Mouse (Mus musculus) neural tube, embryonic 14.5 days (tissue): ENCODE data around the gene Ptbp1. TPM values are rescaled to one million over a fixed set of nuclear protein-coding genes. Genes with fewer than 3 reads are reported as not detected.
"Not testable (repeated sequence)": the region's sequence is repeated elsewhere in the genome, so short reads cannot be mapped to it uniquely, and the experiment has no call there.

ENCODE experiments used
- ATAC-seq: fragments of 200-750 bp; cut with Nextera tagmentation; 2 replicates; pipeline ENCODE4 v1.8.0; 2017; ENCODE audit warnings: low read depth, mild to moderate bottlenecking, moderate TSS enrichment, moderate library complexity
- H3K27ac ChIP-seq: fragments of 300-500 bp; sonication (generic); 2 replicates; pipeline ENCODE4 v1.5.1; 2014; ENCODE audit warnings: low read depth, mild to moderate bottlenecking, control low read depth, low read length, moderate library complexity, mixed read lengths
- H3K27me3 ChIP-seq: fragments of 300-500 bp; sonication (generic); 2 replicates; pipeline ENCODE4 v1.6.1; 2014; ENCODE audit warnings: low read length; ENCODE audit not compliant: control insufficient read depth, insufficient read depth
- H3K36me3 ChIP-seq: fragments of 300-500 bp; sonication (generic); 2 replicates; pipeline ENCODE4 v1.6.1; 2014; ENCODE audit warnings: low read length, mixed read lengths; ENCODE audit not compliant: control insufficient read depth, insufficient read depth
- H3K4me1 ChIP-seq: fragments of 300-500 bp; sonication (generic); 2 replicates; pipeline ENCODE4 v1.6.1; 2014; ENCODE audit warnings: low read length; ENCODE audit not compliant: control insufficient read depth, insufficient read depth
- H3K4me2 ChIP-seq: fragments of 300-500 bp; sonication (generic); 2 replicates; pipeline ENCODE4 v1.6.1; 2014; ENCODE audit warnings: mild to moderate bottlenecking, low read depth, low read length, control low read depth
- H3K4me3 ChIP-seq: fragments of 300-500 bp; sonication (generic); 2 replicates; pipeline ENCODE4 v1.5.1; 2014; ENCODE audit warnings: low read depth, low read length, control low read depth, mixed read lengths
- H3K9ac ChIP-seq: fragments of 300-500 bp; sonication (generic); replicated peaks from 2 replicates; pipeline ENCODE4 v1.6.1; 2014; ENCODE audit warnings: low read depth, mild to moderate bottlenecking, control low read depth, low read length, mixed read lengths
- H3K9me3 ChIP-seq: fragments of 300-500 bp; sonication (generic); 2 replicates; pipeline ENCODE4 v1.6.1; 2016; ENCODE audit warnings: low read length; ENCODE audit not compliant: control insufficient read depth
- WGBS: fragments of 180-500 bp; shearing (Covaris S2); extraction: QIAGEN DNeasy Blood & Tissue Kit; methylation state at CpG from one replicate; pipeline ENCODE4 v1.1.7; 2014; 5-methylcytosine and 5-hydroxymethylcytosine counted together
- polyA plus RNA-seq: library from polyadenylated mRNA; unstranded; fragments of >200 nt; fragmentation: Nextera tagmentation; extraction: Ambion mirVana; gene quantifications from 2 replicates; pipeline ENCODE4 v1.2.1, GENCODE M21; 2014

Ptbp1 gene
- polyA plus RNA-seq, 1 experiment from 2014 or later = 36.9 TPM

- ATAC-seq = no peak
- H3K36me3 ChIP-seq = no peaks in the 10 kb centered on the region
- H3K4me3 ChIP-seq = no peak overlapping the region
- no peaks in the 10 kb centered on the region for H3K27me3 ChIP-seq
- peaks cover 5% of the 10 kb centered on the region; the same call in 1 of the 2 replicates for H3K4me1 ChIP-seq
- no peak overlapping the region for H3K27ac ChIP-seq
- H3K9ac ChIP-seq = no peak overlapping the region
- no peaks in the 10 kb centered on the region for H3K9me3 ChIP-seq
- 41% methylated on average over 3 of the region's 3 CpGs for WGBS
- H3K4me2 ChIP-seq = no peak overlapping the region
These were observed 25.3 kb downstream of the Ptbp1 start for GRCm38 (mm10) chr10:79879527-79879926.

- Histone ChIP-seq H3K9me3 (no peaks in the 10 kb centered on the region), H3K4me3 (no peak overlapping the region), H3K4me2 (no peak overlapping the region), H3K27me3 (no peaks in the 10 kb centered on the region), H3K27ac (no peak overlapping the region), H3K9ac (no peak overlapping the region), H3K36me3 (no peaks in the 10 kb centered on the region), H3K4me1 (no peaks in the 10 kb centered on the region; the same call in 1 of the 2 replicates)
- ATAC-seq = no peak
- WGBS = 18% methylated on average over 9 of the region's 9 CpGs
These were observed 26.5 kb downstream of the Ptbp1 start for GRCm38 (mm10) chr10:79880721-79881120.

- Histone ChIP-seq H3K4me3 (no peak overlapping the region), H3K9ac (0 out of 2 replicates have a peak overlapping the region, but pooled peaks have one; percentile 11), H3K27me3 (no peaks in the 10 kb centered on the region), H3K4me1 (no peaks in the 10 kb centered on the region; the same call in 1 of the 2 replicates), H3K4me2 (no peak overlapping the region; the same call in 1 of the 2 replicates), H3K9me3 (no peaks in the 10 kb centered on the region), H3K27ac (no peak overlapping the region), H3K36me3 (no peaks in the 10 kb centered on the region)
- 6% methylated on average over 21 of the region's 22 CpGs for WGBS
- ATAC-seq = no peak
These were observed 27.8 kb downstream of the Ptbp1 start for GRCm38 (mm10) chr10:79881981-79882380.

- Histone ChIP-seq H3K9me3 (no peaks in the 10 kb centered on the region), H3K4me1 (no peaks in the 10 kb centered on the region; the same call in 1 of the 2 replicates), H3K27ac (no peak overlapping the region), H3K4me3 (no peak overlapping the region), H3K27me3 (no peaks in the 10 kb centered on the region), H3K36me3 (no peaks in the 10 kb centered on the region), H3K4me2 (no peak overlapping the region), H3K9ac (no peak overlapping the region)
- no peak for ATAC-seq
- WGBS = 17% methylated on average over 22 of the region's 22 CpGs
These were observed 29.3 kb downstream of the Ptbp1 start for GRCm38 (mm10) chr10:79883297-79884084.

- no peaks in the 10 kb centered on the region for H3K9me3 ChIP-seq
- no peak overlapping the region for H3K9ac ChIP-seq
- H3K4me1 ChIP-seq = no peaks in the 10 kb centered on the region; the same call in 1 of the 2 replicates
- no peaks in the 10 kb centered on the region for H3K27me3 ChIP-seq
- whole genome bisulfite sequencing = 71% methylated on average over 4 of the region's 4 CpGs
- ATAC-seq = no peak
- H3K4me3 ChIP-seq = no peak overlapping the region
- H3K4me2 ChIP-seq = no peak overlapping the region
- no peak overlapping the region for H3K27ac ChIP-seq
- H3K36me3 ChIP-seq = no peaks in the 10 kb centered on the region
These were observed 30.2 kb downstream of the Ptbp1 start for GRCm38 (mm10) chr10:79884446-79884845.

- H3K9me3 ChIP-seq, H3K4me3 ChIP-seq, H3K4me2 ChIP-seq, H3K4me1 ChIP-seq, H3K27ac ChIP-seq, H3K27me3 ChIP-seq, ATAC-seq, H3K9ac ChIP-seq, H3K36me3 ChIP-seq: not testable (repeated sequence)
- WGBS = 68% methylated on average over 3 of the region's 3 CpGs
These were observed 30.7 kb downstream of the Ptbp1 start for GRCm38 (mm10) chr10:79884938-79885337.

- Histone ChIP-seq H3K27me3 (no peaks in the 10 kb centered on the region), H3K4me1 (no peaks in the 10 kb centered on the region; the same call in 1 of the 2 replicates), H3K9me3 (no peaks in the 10 kb centered on the region), H3K9ac (no peak within 1 kb of the TSS), H3K36me3 (no peaks in the 10 kb centered on the region), H3K27ac (no peak within 1 kb of the TSS), H3K4me3 (no peak within 1 kb of the TSS), H3K4me2 (no peak within 1 kb of the TSS)
- no peak for ATAC-seq
- WGBS = 77% methylated on average over 6 of the region's 6 CpGs
These were observed 31.8 kb downstream of the Ptbp1 start, which contains the start of gene Elane for GRCm38 (mm10) chr10:79886054-79886453. Gene Elane, plus strand, starts transcription at chr10:79886247.

GRCm38 (mm10) chr10:79886611-79887010 lies 32.4 kb downstream of the Ptbp1 start:
- H3K4me2 ChIP-seq = no peak overlapping the region
- no peak overlapping the region for H3K27ac ChIP-seq
- H3K4me3 ChIP-seq = no peak overlapping the region
- no peaks in the 10 kb centered on the region for H3K9me3 ChIP-seq
- 77% methylated on average over 8 of the region's 8 CpGs for WGBS
- no peaks in the 10 kb centered on the region for H3K27me3 ChIP-seq
- no peak overlapping the region for H3K9ac ChIP-seq
- no peaks in the 10 kb centered on the region for H3K36me3 ChIP-seq
- H3K4me1 ChIP-seq = no peaks in the 10 kb centered on the region; the same call in 1 of the 2 replicates
- ATAC-seq = no peak

GRCm38 (mm10) chr10:79889386-79889785 lies 35.2 kb downstream of the Ptbp1 start:
- Histone ChIP-seq H3K4me3 (no peak overlapping the region), H3K36me3 (no peaks in the 10 kb centered on the region), H3K27ac (no peak overlapping the region), H3K9ac (no peak overlapping the region), H3K4me2 (no peak overlapping the region), H3K4me1 (no peaks in the 10 kb centered on the region), H3K9me3 (no peaks in the 10 kb centered on the region), H3K27me3 (no peaks in the 10 kb centered on the region)
- no peak for ATAC-seq
- 76% methylated on average over 2 of the region's 2 CpGs for WGBS
